Mouse (Mus musculus) heart, postnatal 0 days (tissue): ENCODE results near the gene Cdk12. TPM values are rescaled to one million over a fixed set of nuclear protein-coding genes. Genes with fewer than 3 reads are reported as not detected.
"Not testable (repeated sequence)": the region's sequence is repeated elsewhere in the genome, so short reads cannot be mapped to it uniquely, and the experiment has no call there.

Experiments
- ATAC-seq: fragments of 200-750 bp; cut with Nextera tagmentation; 2 replicates; pipeline ENCODE4 v1.8.0; 2017; ENCODE audit warnings: low read depth, moderate number of reproducible peaks, moderate library complexity; ENCODE audit not compliant: insufficient read depth
- DNase-seq: peaks from one replicate; pipeline ENCODE4 v3.0.0-alpha.2; 2016; ENCODE audit warnings: low spot score
- H3K27ac ChIP-seq: fragments of 300-500 bp; sonication (generic); 2 replicates; pipeline ENCODE4 v1.5.1; 2014; ENCODE audit warnings: low read depth, mild to moderate bottlenecking
- H3K27me3 ChIP-seq: fragments of 300-500 bp; sonication (generic); 2 replicates; pipeline ENCODE4 v1.6.1; 2014; ENCODE audit warnings: low read length, mixed read lengths; ENCODE audit not compliant: control insufficient read depth, insufficient read depth
- H3K36me3 ChIP-seq: fragments of 300-500 bp; sonication (generic); replicated peaks from 2 replicates; pipeline ENCODE4 v1.6.1; 2014; ENCODE audit warnings: low read length, mixed read lengths; ENCODE audit not compliant: control insufficient read depth, insufficient read depth
- H3K4me1 ChIP-seq: fragments of 300-500 bp; sonication (generic); 2 replicates; pipeline ENCODE4 v1.6.1; 2014; ENCODE audit warnings: antibody characterized with exemption; ENCODE audit not compliant: control insufficient read depth, insufficient read depth
- H3K4me2 ChIP-seq: fragments of 300-500 bp; sonication (generic); 2 replicates; pipeline ENCODE4 v1.6.1; 2014; ENCODE audit warnings: low read depth, mild to moderate bottlenecking, low read length, moderate library complexity
- H3K4me3 ChIP-seq: fragments of 300-500 bp; sonication (generic); 2 replicates; pipeline ENCODE4 v1.5.1; 2014; ENCODE audit warnings: low read depth, low read length
- H3K9ac ChIP-seq: fragments of 300-500 bp; sonication (generic); replicated peaks from 2 replicates; pipeline ENCODE4 v1.6.1; 2014; ENCODE audit warnings: low read depth, low read length, mixed read lengths
- H3K9me3 ChIP-seq: fragments of 300-500 bp; sonication (generic); replicated peaks from 2 replicates; pipeline ENCODE4 v1.6.1; 2016; ENCODE audit warnings: low read length; ENCODE audit not compliant: control insufficient read depth
- CTCF ChIP-seq: IDR thresholded peaks from 2 replicates; pipeline ENCODE4 v1.5.1; 2016; ENCODE audit warnings: antibody characterized with exemption, control low read depth, low read depth
- EP300 ChIP-seq: IDR thresholded peaks from 2 replicates; pipeline ENCODE4 v1.6.1; 2016; ENCODE audit warnings: antibody characterized with exemption, low read depth
- WGBS: fragments of 180-500 bp; shearing (Covaris S2); extraction: QIAGEN DNeasy Blood & Tissue Kit; methylation state at CpG from one replicate; pipeline ENCODE4 v1.1.7; 2014; 5-methylcytosine and 5-hydroxymethylcytosine counted together
- polyA plus RNA-seq: library from polyadenylated mRNA; unstranded; fragments of >200 nt; fragmentation: Nextera tagmentation; extraction: Ambion mirVana; gene quantifications from 2 replicates; pipeline ENCODE4 v1.2.1, GENCODE M21; 2015
- total RNA-seq: library from RNA; depleted of rRNA; stranded (reverse); fragments of >200 nt; gene quantifications from 2 replicates; pipeline ENCODE4 v1.2.3, GENCODE M21; 2014; ENCODE audit warnings: low replicate concordance; rRNA removed

Gene Cdk12
- total RNA-seq (18.4 and 25.8 TPM in 2 replicates), polyA plus RNA-seq (3.9 and 4.2 TPM in 2 replicates)

DNA sequence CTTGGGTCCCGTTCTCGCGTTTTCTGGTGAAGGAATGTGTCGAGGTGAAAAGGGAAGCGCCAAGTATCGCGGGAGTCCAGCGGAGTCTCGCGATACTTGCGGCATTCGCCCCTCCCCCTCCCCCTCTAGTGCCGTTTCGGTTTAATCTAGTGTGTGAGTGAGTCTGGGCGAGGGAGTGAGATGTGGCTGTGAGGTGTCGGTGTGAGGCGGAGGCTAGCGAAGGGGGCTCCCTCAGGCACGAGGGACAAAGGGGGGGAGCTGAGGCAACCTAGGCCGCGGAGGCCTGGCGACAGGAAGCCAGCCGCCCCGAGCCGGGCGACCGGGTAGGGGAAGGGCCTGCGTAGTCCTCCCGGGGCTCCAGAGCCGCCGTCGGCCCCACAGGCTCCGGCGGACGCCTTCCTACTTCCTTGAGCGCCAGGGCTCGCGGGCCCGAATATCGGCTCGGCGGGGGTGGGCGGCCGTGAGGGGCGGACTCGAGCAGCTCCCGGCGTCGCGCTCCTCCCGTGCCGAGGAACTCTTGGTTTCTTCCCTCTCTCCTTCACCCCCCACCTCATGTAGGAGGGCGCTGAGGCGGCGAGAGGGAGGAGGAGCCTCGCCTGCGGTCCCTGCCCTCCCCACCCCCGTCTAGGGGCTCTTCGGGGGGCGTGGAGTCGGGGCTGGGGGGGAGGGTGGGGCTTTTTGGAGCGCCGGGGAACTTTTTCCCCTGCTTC lies at the start of gene Cdk12:
Cdk12 (plus strand) TSS at position 419 of the 710 bp plus-strand sequence.
- Histone ChIP-seq H3K4me2 (peak within 1 kb of the TSS; percentile 81), H3K4me1 (peaks cover 11% of the 10 kb centered on the region; the same call in 1 of the 2 replicates)

DNA sequence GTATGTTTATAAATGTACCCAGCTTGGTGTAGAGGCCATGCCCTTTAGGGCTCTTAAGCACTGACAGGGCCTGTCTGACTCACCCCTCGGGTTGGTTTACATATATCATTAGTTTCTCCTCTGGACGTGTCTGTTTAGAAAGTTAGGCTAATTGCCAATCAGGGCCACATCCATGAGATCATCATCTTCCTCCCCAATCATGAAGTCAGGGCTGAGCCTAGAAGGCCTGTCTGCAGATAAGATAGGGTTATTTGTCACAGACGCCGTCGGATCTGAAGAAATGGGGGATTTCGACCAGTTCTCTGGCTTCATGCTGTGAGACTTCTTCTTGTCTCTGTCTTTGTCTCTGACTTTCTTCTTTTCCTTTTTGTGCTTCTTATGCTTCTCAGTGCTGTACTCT lies 47.8 kb upstream of the Cdk12 start:
- peaks cover 59% of the 10 kb centered on the region for H3K36me3 ChIP-seq
- WGBS = 65% methylated on average over 6 of the region's 6 CpGs

More for the DNA sequence above, at the start of gene Cdk12:
- TF ChIP-seq EP300 = peak; percentile 100
- TF ChIP-seq CTCF = no peak
- Histone ChIP-seq H3K27ac (peak within 1 kb of the TSS; percentile 100), H3K4me3 (peak within 1 kb of the TSS; percentile 92), H3K36me3 (peaks cover 1% of the 10 kb centered on the region; the same call in 1 of the 2 replicates), H3K27me3 (no peaks in the 10 kb centered on the region), H3K9me3 (no peaks in the 10 kb centered on the region), H3K9ac (peak within 1 kb of the TSS; percentile 100)
- WGBS = under 1% methylated on average over 52 of the region's 63 CpGs
- ATAC-seq = peak; percentile 90
- peak; percentile 99 for DNase-seq

DNA sequence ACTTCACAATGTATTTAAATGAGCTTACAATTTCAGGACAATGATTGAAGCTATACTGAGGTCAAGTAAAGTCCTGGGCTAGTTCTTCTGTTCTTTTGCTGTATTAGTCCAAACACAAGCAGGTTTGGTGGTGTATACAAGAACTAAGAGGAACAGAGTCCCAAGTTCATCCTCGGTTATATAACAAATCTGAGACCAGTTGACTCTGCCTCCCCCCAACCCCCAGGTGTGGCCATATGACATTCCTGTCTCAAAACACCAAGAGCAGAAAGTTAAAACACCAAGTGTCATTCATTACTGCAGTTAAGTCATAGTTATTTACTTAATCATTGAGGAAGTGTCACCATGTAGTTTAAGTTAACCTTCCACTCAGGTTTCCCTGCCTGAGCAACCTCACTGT lies 34.5 kb upstream of the Cdk12 start:
- Histone ChIP-seq H3K9me3 (no peaks in the 10 kb centered on the region), H3K36me3 (peaks cover 86% of the 10 kb centered on the region), H3K27ac (no peak overlapping the region), H3K9ac (no peak overlapping the region), H3K4me1 (no peaks in the 10 kb centered on the region), H3K4me3 (no peak overlapping the region), H3K4me2 (no peak overlapping the region), H3K27me3 (no peaks in the 10 kb centered on the region)
- no peak for DNase-seq
- no peak for ATAC-seq
- WGBS = 88% methylated on average over 1 of the region's 1 CpGs
- TF ChIP-seq CTCF (no peak), EP300 (no peak)

More for the DNA sequence above, 47.8 kb upstream of the Cdk12 start:
- Histone ChIP-seq H3K9ac (no peak overlapping the region), H3K27ac (no peak overlapping the region), H3K9me3 (no peaks in the 10 kb centered on the region), H3K4me2 (no peak overlapping the region), H3K4me1 (no peaks in the 10 kb centered on the region), H3K27me3 (no peaks in the 10 kb centered on the region), H3K4me3 (no peak overlapping the region)
- ATAC-seq (no peak), DNase-seq (no peak)
- no peak for TF ChIP-seq EP300
- no peak for TF ChIP-seq CTCF

DNA sequence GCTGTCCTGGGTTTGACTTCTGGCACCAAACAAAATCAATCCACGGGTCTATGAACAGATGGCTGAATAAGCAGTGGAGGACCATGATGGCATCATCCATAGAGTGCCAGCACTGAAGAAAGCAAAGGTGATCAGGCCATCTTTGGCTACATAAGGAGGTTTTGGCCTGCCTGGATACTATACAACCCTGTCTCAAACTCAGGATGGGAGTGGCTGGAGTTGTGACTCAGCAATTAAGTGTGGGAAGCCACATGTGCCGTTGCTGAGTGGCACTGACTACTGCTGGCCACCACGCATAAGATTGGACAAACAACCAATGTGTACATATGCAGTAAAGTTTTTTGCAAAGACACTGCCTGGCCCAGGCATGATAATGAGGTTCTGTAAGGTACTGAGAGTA lies 20.7 kb upstream of the Cdk12 start:
- H3K27me3 ChIP-seq, DNase-seq, H3K4me2 ChIP-seq, ATAC-seq, H3K4me3 ChIP-seq, H3K27ac ChIP-seq, H3K9me3 ChIP-seq, H3K4me1 ChIP-seq, H3K9ac ChIP-seq: not testable (repeated sequence)
- peaks cover 71% of the 10 kb centered on the region for H3K36me3 ChIP-seq
- WGBS = 94% methylated on average over 3 of the region's 3 CpGs

DNA sequence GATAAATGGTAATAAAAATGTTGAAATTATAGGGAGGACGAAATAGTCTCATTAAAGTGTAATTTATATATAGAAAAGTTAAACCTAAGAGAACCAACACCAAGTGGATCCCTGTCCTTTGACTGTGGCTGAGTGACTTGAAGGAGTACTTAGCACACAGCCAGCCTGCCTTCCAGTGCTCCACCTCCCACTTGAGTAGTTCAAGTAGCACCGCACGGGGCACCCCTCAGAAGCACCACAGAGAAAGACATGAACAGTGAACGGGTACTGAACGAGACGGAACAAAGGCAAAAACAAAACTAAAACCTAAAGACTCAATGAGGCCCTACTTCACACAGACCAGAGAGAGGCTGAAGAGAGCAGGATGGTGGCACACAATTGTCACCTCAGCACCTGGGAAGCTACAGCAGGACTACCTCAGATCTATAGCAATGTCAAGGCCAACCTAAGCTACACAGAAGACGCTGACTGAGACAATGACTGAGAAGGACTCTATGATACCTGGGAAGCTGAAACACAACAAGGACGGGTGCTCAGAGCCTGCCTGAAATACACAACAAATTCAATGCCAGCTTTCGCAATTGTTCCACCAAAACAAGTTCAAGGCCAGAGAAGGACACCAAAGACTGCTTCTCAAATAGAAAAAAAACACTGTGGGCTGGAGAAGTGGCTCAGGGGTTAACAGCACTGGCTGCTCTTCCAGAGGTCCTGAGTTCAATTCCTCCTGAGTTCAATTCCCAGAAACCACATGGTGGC lies 15.0 kb upstream of the Cdk12 start:
- Histone ChIP-seq H3K27ac (no peak overlapping the region), H3K36me3 (peaks cover 63% of the 10 kb centered on the region), H3K9me3 (no peaks in the 10 kb centered on the region), H3K4me3 (no peak overlapping the region), H3K27me3 (no peaks in the 10 kb centered on the region), H3K4me1 (peaks cover 17% of the 10 kb centered on the region), H3K4me2 (no peak overlapping the region), H3K9ac (no peak overlapping the region)
- no peak for DNase-seq
- no peak for TF ChIP-seq CTCF
- no peak for TF ChIP-seq EP300
- ATAC-seq = no peak
- WGBS = 89% methylated on average over 9 of the region's 9 CpGs
